Mouse (Mus musculus): ENCODE measurements at regions not wholly inside any gene's neighbourhood (a gene's known extent, or its start where the extent isn't known, plus 50 kb on each side); places are given as distances from the start of the nearest gene placed in this dataset.

DNA sequence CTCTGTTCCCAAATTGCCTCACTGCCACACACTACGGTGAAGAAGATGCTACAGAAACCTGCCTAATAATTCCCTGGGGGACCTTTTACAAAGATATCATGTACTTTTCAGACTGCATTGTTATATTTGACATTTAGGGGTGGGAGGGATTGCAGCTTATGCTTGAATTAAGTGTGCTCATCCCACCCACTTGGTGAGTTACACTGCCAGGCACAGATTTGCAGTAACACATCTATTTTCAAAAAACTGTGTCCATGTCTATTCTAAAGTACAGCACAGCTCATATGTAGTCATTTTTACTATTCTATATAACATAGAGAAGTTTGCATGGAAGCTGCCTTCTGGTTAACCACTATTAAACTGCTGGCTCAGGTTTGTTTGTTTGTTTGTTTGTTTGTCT, 404.3 kb upstream of the Xrcc4 start:
- no peak for DNase-seq (ENCODE audit: low spot score)

DNA sequence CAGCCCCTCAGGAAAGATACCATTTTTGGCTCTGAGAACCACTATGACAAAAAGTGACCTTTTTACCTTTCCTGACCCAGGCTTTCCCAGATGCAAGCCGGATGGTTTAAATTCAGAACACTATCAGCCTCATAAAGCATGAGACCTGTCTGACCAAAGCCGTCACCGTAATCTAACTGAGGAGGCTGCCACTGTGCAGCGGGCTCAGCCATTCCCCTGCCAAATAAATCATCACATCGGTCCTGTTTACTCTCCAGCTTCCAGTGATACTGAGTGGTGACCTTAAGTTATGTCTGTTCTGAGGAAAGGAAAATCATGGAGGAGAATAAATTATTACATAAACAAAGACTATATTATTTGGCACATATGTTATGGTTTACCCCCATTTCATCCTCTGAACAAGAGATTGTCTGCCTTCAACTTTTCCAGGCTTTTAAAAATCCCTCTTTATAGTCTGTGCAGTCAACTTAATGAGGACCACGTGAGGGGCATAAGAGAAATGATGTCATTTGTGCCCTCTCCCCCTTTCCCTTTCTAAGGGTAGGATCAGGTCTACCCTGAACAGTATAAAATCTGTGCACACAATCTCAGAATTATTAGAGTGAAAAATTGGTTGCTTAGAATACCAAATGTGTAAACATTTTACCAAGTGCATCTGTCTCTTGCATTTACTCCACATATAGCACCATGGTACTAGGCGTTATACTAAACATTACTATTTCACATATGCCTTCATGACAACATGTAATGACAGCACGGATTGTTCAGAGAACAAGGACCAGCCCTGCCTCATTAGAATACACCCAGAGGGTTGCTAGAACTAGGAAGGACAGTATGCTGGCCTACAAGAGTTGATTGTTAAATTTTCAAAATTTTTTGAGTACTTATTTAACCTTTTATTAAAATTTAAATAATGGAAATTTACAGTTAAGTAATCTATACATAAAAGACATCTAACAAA, 401.9 kb upstream of the Xrcc4 start:
- DNase-seq (ENCODE audit: low spot score), result no peak

DNA sequence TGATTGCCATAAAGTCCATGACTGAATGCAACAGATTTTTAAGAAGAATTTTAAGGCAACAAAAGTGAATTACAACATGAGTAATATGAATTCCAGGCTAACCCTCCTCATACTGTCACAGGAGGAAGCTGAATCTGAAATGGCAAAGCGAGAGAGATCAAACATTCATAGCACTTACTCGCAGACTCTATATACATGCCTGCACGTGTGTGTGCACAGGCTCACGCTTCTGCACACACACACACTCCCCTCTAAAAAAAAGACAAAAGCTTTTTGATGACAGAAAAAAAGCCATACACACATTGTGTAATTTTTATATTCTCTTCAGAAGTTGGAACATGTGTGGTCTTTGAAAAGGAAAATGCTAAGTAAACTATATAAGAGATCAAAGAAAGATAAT, 391.1 kb upstream of the Xrcc4 start:
- no peak for DNase-seq (ENCODE audit: low spot score)

- DNase-seq (ENCODE audit: low spot score), result no peak
Measured at GRCm38 (mm10) chr13:90476880-90477279, 387.5 kb upstream of the Xrcc4 start.

DNA sequence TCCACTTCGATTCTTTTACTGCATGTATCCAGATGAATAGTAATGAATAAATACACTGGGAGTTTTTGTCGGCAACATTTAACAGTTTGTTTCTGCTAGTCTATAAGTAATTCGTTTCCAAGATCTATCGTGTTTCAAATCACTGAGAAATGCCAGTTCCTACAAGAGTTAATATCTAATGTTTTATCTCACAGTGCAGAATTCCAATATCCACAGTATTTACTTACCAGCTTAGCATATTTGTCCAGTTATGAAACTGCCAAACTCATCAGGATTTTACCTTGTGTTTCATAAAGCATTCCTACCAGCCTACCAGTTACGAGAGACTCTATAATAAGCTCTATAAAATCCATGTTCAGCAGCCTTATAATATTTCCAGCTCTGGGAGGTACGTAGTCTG, 385.1 kb upstream of the Xrcc4 start:
- DNase-seq (ENCODE audit: low spot score), result no peak

GRCm38 (mm10) chr13:90474053-90474452, 384.6 kb upstream of the Xrcc4 start:
- no peak for DNase-seq (ENCODE audit: low spot score)

DNA sequence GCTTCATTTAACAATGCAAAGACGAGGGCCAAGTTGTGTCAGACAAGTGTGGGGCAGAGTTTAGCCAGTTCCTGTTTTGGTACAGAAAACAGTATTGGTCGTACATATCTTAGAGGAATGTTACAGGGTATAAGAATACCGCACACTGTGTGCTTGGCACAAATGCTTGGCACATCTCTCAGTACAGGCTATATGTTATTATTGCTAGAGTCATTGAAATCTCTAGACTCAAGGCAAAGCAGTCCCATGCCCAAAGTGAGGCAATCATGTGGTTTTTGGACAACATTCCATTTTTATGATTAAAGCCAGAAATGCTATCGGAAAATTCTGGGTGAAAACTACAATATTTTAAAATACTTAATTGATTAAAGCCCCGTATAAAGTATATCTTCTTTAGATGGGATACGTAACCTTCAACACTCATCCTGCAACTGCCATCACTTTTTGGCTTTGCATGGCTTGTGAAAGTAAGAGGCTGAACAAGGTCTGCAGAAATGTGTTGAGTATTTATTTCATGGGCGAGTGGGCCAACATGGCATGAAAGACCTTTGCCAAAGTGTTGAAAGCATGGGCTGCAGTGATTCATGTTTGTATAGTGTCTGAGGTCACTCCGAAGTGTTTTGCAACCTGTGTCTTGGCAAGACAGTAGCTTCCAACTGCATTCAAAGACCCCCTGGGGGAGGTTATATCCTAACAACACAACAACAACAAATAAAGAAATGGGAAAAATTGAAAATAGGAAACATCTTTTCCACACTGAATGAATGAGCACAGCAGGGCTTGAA, 383.8 kb upstream of the Xrcc4 start:
- no peak for DNase-seq (ENCODE audit: low spot score)

GRCm38 (mm10) chr13:90466096-90466495, 376.7 kb upstream of the Xrcc4 start:
- DNase-seq (ENCODE audit: low spot score), result no peak

DNA sequence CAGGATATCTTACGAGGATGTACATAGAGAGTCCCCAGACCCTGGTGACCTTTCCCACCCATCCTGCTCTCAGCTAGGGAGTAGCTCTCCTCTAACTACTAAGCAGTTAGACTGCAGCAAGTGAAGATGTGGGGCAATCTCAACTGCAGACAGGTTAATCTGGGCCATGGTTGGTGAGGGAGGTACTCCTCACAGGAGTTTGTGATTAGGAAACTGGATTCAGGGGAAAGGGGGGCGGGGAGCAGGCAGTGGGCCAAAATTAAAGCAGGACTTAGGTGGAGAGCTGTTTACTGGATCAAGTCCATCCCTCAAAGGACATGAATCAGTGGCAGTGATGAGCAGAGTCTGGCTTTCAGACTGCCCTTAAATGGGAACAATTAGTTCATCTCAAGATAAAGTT, 374.6 kb upstream of the Xrcc4 start:
- DNase-seq (ENCODE audit: low spot score), result peak; percentile 69

DNA sequence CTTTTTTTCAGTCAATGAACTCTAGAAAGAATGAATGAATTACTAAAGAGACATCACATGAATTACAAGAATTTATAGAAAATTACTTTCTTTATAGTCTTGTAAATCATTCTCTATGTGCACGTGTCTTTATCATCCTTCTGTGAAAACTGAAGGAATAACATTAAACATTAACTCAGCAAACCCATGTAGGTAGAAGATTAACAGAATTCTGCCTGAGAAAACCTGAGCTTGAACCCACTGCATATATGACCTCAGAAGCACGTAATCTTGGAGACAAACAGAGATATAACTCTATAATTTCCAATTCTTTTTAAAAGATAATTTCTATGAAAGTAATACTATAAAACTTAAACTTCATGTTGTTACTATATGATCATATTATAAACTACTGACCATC, 374.0 kb upstream of the Xrcc4 start:
- DNase-seq (ENCODE audit: low spot score), result no peak

DNA sequence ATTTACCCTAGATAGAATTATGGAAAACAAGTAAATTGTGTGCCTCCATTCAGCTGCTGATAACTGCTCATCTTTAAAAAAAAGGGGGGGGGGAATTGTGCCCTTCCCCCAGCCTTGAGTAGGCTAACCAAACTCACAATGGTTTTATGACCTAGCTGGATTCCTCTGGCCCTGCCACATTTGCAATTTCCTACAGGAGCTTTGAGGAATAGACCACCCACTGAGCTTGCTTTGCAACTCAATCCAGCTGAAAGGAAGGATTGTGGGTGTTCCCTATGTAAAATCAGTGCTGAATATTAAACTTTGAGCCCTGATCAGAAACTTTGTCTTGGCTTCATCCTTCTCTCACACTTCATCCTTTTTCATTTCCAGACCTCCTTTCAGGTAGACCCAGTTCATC, 365.2 kb upstream of the Xrcc4 start:
- no peak for DNase-seq (ENCODE audit: low spot score)

DNA sequence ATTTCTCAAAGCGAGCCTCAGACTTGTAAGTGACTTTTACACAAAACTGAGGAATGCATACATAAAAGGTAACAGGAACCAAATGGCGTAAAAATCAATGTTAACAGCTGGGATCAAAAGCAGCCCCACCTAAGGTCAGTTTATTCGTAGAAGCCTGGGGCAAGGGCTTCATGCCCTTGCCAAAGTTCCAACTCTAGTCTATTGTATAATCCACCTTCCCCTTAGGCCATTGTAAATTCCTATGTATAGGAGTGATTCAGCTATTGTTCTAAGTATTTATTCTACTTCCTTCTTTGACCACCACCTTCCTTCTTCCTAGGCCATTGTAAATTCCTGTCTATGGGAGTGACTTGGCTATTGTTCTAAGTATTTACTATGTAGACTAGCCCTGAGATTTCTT, 337.5 kb upstream of the Xrcc4 start:
- no peak for DNase-seq (ENCODE audit: low spot score)

DNA sequence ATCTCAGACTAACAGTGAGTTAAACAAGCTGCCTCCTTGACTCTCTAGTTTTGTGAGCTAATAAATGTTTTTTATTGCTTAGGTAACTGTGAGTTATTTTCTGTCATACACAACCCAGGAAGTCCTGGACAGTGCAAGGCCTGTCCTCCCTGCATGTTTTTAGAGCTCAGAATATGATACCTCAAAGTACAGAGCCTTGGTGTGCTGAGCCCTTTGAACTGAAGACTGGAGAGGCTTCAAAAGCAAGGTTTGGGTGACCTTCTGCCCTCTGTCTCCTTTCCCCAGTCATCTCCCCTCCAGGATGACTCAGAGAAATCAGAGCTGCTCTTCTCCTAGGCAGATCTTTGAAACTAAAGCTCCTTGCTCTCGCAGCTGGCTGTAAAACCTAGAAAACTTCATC, 336.0 kb upstream of the Xrcc4 start:
- no peak for DNase-seq (ENCODE audit: low spot score)

DNA sequence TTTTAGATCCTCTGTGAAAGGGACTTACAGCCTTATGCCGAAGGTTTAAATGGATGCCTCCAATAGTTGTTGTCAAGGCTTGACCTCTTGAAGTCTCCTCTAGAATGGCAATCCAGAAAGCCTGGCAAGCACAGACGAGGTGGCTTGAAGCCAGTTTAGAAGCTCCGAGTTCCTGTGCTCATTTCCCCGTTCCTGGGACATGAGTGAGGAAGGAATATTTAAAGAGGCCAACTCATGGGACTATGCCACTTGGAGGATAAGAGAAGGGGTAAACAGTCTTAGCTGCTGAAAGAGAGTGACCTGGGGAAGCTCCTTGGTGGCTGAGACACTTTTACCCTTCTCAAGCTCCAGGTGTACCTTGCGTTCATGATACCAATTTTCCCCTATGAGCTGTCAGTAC, 335.1 kb upstream of the Xrcc4 start:
- DNase-seq (ENCODE audit: low spot score), result no peak

GRCm38 (mm10) chr13:90420966-90421365, 331.6 kb upstream of the Xrcc4 start:
- DNase-seq (ENCODE audit: low spot score), result no peak

GRCm38 (mm10) chr13:90404392-90404791, 315.0 kb upstream of the Xrcc4 start:
- no peak for DNase-seq (ENCODE audit: low spot score)

- DNase-seq (ENCODE audit: low spot score), result no peak
Measured at GRCm38 (mm10) chr13:90402061-90402460, 312.7 kb upstream of the Xrcc4 start.

DNA sequence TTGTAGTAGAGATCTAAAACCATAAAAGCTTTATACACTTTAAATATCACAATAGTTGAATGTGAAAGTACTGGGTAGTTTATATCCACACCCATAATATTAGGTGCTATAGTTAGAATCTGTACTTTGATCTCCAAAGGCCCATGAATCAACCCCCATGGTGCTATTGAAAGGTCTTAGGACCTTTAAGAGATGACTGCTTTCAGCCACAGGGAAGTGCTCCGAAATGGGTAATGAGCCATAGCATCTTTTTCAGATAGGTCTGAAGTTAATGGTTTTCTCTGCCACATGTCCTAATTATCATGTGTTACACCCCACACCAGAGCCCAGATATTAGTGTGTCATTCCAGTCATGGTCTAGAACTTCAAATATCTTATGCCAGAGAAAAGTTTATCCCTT, 312.1 kb upstream of the Xrcc4 start:
- DNase-seq (ENCODE audit: low spot score), result no peak

DNA sequence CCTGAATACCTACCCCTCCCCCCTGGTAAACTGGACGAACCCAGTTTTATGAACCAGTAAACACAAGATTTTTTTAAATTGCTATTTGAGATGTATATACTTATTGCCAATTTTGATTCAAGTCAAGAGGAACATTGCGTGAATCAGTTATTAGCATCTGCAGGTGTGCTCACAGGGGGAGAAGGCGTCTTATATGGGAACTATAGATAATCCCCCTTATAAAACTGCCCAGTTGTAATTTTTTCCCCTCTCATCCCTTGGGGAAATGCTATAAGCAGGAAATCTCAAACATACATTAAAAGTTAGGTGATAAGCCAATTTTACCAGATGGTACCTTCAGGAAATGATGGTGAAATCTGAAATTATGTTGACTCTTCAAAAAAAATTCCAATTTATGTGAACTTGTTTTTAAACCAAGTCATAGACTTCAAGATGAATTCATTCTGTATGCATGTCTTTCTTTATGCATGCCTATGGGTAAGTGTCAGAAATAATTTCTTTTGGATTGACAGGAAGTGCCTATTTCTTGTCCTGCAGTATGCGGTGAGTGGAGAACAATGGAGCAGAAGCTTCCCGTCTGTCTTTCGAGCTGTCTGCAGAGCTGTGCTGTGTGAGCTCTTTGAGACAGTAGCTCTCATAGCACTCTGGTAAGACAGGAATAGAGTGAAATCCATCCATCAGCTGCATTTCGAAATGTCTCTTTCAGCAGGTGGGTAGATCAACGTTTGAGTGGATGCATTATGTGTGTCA, 306.0 kb upstream of the Xrcc4 start:
- DNase-seq (ENCODE audit: low spot score), result no peak

GRCm38 (mm10) chr13:90394815-90395241, 305.4 kb upstream of the Xrcc4 start:
- no peak for DNase-seq (ENCODE audit: low spot score)

- DNase-seq (ENCODE audit: low spot score), result no peak
Measured at GRCm38 (mm10) chr13:90392415-90392814, 303.0 kb upstream of the Xrcc4 start.

DNA sequence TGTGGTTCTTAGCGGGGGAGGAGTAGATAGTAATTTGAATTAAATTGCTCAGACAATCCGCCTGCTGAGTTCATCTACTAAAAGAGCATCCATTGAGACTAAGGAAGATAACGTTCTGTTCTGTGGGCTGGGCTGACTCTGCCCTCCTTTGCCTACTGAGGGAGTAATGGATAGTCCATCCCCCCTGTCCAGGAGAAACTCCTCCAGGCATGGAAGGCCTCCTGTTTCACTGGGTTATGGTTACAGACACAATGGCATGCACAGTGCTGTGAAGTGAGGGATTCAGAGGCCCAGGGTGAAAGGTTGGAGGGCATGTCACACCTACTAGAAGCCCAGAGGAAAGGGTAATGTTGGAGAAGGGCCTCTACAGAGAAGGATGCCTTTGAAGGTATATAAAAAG, 287.2 kb upstream of the Xrcc4 start:
- no peak for DNase-seq (ENCODE audit: low spot score)

DNA sequence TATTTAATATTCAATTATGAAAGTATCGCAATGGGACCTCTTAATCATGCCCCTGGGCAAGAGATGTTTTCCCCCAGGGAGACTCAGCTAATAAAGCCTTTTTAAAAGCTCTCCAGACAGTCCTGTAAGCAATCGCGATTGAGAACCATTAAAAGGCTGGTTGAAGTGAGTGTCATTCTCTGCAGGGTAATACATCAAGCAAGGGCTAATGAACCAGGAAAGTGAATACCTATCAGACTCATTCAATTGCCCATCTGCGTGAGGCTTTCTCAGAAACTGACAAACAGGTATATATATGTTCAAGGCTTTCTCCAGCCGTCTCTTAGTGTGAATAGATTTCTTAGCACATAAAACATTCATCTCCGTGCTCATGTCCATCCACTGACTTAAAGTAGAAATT, 286.8 kb upstream of the Xrcc4 start:
- DNase-seq (ENCODE audit: low spot score), result no peak

All from testis, postnatal 10 days (tissue).